Mouse (Mus musculus) megakaryocyte, embryonic 14.5 days (primary cell): ENCODE measurements around the gene Rgs8.

Source experiments
- FLI1 ChIP-seq: IDR thresholded peaks from 2 replicates; pipeline ENCODE4 v1.6.1; 2012; ENCODE audit warnings: low read length, inconsistent platforms, mixed read lengths
- GATA1 ChIP-seq: IDR thresholded peaks from 3 replicates; pipeline ENCODE4 v1.6.1; 2012; ENCODE audit warnings: mixed read lengths, low read length, inconsistent platforms, borderline replicate concordance

GRCm38 (mm10) chr1:153675591-153675990, 22.8 kb downstream of the Rgs8 start:
- TF ChIP-seq FLI1 = no peak
- no peak for TF ChIP-seq GATA1
